Mouse (Mus musculus) v-Abl transformed pro-B cells (cell line): Measurements from ENCODE around the gene Ecm2.

Source experiments
- in situ Hi-C, 2 experiments: fragments of 400-800 bp; cut with MboI; formaldehyde crosslinking; loops; one replicate each; pipeline ENCODE4 v1.15.1; 2025; ENCODE audit not compliant: unreplicated experiment in 2 of 2

The Ecm2 gene

DNA sequence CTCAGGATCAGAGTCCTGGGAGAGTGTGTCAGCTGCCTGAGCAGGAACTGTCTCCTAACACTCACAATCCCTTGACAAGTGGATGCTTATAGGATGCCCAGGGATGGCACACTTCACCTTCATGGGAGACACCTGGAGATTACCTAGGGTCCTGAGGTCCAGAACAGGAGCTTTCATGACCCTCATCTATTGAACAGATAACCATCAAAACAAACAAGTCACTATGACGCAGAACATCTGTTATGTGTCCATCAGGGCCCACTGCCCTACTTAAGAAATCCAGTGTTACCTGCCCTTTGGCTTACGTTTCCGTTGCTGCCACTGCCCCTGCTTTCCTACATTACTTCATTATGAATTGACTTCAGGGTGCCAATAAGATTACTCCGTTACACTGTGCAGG, 1.2 kb downstream of the Ecm2 start:
- in situ Hi-C loops, result no loop called here

GRCm38 (mm10) chr13:49507176-49507575, 2.6 kb downstream of the Ecm2 start:
- in situ Hi-C loops, result no loop called here

- in situ Hi-C loops, result no loop called here
Measured at GRCm38 (mm10) chr13:49518761-49519160, 14.2 kb downstream of the Ecm2 start.

- in situ Hi-C loops, result no loop called here
Measured at GRCm38 (mm10) chr13:49526235-49526634, 21.6 kb downstream of the Ecm2 start.

DNA sequence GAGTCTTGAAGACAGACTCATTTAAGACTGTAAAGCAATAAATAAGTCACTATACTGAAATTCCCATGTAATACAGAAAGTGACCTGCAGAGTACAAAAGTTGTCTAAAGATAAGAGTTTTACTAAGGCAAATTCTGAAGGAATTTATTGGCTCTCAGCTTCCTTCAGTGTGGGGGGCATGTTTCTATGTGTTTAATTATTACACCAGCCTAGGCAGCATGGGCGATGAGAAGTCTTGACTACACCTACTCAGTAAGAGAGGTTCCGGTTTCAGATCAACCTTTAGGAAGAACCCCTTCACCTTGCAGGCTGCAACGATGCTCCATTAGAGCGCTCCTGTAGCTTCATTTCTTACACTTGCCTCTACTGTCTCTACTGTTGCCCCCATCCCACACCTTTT, 26.0 kb downstream of the Ecm2 start:
- in situ Hi-C loops, result no loop called here

DNA sequence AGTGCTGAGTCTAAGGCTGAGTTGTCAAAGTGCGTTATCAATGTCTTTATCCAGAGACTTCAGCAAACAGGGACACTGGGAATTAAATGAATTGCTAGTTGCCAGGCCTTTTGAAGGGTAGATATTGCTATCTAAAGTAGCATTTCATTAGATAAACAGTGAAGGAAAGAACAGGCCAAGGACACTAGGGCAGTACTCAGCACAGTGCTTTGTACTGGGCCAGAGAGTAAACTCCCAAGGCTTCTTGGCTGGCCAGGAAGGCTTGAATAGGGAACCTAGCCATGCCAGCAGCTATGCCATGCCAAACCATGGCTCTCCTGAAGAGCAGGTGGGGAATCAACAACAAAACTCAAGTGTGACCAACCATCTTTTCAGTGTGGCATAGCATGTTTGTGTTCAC, 32.3 kb downstream of the Ecm2 start:
- in situ Hi-C loops, result no loop called here

- in situ Hi-C loops, result no loop called here
Measured at GRCm38 (mm10) chr13:49538693-49539092, 34.1 kb downstream of the Ecm2 start.

DNA sequence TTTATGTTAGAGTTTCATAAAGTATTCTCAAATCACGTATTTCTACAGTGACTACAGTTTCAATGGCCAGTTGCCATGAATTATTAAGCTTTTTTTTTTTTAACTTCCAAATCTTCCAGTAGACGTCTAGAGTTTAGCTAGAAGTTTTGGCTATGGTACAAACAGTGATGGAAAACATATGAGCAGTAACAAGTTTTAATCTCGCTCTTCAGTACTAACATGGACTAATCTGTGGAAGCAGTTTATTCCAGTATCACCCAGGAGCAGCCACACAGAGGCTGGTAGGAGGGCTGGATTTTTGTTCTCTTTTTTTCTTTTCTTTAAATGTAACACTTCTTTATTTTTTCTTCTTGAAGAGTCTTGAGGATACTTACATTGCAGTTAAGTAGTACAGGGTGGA, 39.7 kb downstream of the Ecm2 start, which contains the start of gene Aspn:
Gene Aspn, plus strand, starts transcription at position 165 of the 400 bp plus-strand sequence.
- in situ Hi-C loops, result no loop called here

DNA sequence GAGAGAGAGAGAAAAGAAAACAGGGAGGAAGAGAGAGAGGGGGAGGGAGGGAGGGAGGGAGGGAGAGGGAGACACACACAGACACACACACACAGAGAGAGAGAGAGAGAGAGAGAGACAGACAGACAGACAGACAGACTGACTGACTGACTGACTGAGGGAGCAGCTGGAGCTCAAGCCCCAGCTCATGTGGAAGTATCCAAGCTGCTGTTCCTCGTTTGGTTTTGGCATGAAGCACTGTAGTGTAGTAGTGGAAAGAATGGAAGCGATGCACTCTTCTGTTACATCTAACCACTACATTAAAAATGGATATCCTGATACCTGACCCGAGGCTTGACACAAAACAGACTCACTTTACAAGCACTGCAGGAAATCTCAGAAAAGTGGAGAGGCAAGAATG, 41.0 kb downstream of the Ecm2 start:
- in situ Hi-C loops, result no loop called here

DNA sequence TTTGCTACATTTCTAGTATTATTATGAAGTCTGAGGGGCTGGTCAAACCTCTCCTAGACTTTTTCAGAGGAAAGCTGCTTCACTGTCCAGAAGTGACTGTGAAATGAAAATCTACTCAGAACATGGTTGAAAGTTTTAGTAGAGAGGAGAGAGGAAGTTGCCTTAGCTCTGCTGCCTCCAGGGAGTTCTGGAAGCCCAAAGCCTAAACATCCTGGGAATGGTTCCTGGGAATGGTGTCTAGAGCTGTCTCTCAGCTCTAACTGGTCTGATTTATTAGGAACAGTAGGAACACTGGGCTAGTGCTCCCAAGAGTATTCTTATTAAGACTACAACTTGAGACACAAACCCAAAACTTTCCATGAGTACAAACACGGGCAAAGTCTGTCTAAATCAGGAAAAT, 41.9 kb downstream of the Ecm2 start:
- in situ Hi-C loops, result no loop called here

DNA sequence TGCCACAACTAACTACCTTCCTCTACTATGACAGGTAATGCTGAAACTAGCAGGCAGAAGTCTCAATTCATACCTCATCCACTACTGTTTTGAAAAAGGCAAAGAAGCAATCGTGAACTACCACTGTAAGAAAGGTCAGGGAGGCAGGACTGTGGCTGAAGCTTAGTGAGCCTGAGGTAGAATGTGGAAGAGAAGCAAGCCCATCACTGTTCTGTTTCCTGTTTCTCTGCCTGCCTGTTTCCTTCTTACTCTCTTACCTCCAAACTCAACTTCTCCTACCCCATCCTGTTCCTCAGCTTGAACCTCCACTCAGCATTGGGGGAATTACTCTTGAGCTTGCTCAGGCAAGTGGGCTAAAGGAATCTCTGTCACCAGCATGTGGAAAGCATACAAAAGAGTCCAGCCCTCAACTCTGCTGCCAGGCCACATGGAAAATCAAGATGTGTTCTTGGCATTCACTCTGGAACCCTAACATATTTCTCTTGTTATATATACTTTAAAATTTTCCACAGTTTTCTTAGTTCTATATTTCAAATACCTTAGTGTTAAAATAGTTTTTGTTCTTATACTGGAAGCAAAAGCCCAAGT, 43.0 kb downstream of the Ecm2 start:
- in situ Hi-C loops, result no loop called here

GRCm38 (mm10) chr13:49549616-49550015, 45.0 kb downstream of the Ecm2 start:
- in situ Hi-C loops, result no loop called here

DNA sequence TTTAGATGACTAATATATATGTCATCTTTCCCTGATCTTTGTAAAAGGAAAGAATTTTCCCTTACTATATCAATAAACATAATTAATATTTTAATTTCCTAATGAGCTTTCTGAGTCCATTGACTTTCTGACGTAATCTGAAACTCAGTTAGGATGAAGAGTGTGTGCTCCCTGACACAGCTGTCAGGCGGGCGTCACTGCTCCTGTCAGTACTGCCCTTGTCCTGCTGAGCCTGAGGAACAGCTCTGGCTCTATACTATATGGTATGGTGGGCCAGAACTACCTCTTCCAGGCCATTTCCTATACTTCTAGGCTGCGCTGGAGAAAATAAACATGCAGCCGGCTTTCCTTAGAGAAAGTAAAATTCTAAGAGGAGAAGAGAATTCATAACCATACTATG, 49.9 kb downstream of the Ecm2 start:
- in situ Hi-C loops, result no loop called here

GRCm38 (mm10) chr13:49556203-49556602, 51.6 kb downstream of the Ecm2 start:
- in situ Hi-C loops, result no loop called here

DNA sequence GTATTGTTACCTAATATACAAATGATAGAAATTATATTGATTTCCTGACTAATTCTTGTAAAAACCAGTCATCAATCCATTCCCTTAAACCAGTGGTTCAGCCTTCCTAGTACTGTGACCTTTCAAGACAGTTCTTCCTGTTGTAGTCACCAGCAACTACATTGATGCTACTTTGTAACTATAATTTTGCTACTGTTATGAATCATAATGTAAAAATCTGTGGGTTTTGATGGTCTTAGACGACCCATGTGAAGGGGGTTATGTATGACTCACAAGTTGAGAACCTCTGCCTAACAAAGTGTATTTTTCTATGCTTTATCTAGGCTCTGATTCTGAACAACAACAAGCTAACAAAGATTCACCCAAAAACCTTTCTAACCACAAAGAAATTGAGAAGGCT, 52.3 kb downstream of the Ecm2 start:
- in situ Hi-C loops, result no loop called here

DNA sequence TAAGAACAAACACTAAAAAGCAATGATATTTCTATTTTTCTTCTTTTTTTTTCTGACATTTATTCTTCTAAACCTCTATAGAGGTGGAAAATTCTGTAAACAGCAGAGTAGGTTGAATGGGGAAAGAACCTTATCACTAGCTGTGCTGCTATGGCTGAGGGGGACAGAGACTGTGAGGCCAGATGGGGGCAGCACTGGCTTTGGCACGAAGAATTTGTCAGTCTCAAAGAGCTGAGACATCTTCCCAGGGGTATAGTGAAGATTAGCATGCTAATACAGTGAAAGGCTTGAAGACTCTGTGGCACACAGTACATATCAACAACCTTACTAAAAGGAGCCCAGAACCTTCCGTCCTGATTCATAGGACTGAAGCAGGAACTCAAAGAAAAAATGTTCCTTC, 54.6 kb downstream of the Ecm2 start:
- in situ Hi-C loops, result no loop called here

- in situ Hi-C loops, result no loop called here
Measured at GRCm38 (mm10) chr13:49560886-49561285, 56.3 kb downstream of the Ecm2 start.

DNA sequence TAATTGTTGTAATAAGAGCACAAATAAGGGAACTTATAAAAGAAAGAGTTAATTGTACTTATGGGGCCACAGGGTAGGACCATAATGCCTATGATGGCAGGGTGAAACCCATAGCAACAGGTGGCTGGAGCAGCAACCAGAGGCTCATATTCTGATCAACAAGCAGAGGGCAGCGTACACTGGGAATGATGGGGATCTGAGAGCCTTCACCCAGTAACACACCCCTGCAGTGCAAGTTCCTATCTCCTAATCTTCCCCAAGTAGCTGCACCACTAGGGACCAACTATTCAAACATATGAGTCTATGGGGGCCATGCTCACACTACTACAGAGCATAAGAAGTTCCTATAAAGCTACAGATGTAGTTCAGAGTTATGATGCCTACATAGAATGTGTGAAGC, 59.7 kb downstream of the Ecm2 start:
- in situ Hi-C loops, result no loop called here

- in situ Hi-C loops, result no loop called here
Measured at GRCm38 (mm10) chr13:49570371-49570770, 65.8 kb downstream of the Ecm2 start.

DNA sequence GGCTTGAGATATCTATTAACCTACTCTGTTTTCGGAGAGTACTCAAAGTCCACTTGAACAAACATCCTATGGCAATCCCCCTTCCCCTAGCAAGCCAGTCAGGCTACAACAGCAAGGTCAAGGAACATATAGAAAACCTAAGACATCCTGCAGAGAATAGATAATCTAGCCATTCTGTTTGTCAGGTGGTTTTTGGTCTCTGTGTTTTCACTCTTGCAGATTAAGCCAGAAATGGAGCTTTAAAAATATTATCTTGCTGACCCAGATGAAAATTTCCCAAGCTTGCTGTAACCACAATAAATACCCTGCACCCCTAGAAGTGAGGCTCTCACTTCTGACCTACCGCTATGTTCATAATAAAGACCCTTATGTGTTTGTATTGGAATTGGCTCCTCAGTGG, 66.8 kb downstream of the Ecm2 start:
- in situ Hi-C loops, result no loop called here

DNA sequence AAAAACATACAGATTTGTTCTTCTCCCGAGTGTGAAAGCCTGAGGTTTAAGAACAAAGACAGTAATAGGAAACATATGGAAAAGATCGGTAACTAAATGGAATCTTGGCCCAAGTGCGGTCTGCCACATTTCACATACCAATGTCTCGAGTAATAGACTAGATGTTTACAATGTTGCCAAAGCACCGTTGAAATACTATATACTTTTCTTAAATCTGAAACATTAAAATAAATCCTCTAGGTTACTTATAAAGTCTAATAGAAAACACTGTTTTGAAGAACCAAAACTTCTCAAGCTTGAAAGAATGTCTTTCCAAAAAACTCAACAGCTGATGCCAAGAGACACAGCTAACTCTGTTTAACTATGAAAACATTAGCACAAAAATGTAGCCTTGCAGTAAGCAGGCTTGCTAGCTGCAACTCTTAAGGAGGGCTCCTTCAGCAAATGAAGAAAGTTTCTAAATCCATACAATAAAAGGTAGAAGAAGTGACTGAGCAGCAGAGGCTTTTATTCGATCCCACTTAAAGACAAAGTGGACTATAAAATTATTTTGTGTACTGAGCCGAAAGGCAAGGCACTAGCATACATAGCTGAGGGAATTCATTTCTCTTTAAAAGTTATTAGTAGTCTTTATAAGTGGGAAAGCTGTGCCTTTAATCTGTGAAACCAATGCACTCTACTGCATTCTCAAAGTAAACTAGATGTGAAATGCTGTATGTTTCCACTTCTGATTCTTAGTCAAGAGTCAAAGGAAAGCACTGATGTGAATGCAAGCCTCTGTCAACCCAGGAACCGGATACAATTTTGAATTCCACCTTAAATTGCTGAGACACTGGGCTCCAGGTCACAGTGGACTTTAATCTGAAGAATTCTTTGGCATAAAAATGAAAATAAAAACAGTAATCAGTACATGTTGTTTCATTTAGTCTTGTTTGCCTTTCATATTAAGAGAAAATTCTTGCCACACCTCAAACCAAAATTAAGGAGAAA, 77.2 kb downstream of the Ecm2 start, which contains the start of gene Omd:
Gene Omd, plus strand, starts transcription at position 922 of the 990 bp plus-strand sequence.
- in situ Hi-C loops, result no loop called here
